Mouse (Mus musculus): ENCODE measurements at regions not wholly inside any gene's neighbourhood (a gene's known extent, or its start where the extent isn't known, plus 50 kb on each side); places are given as distances from the start of the nearest gene placed in this dataset.

DNA sequence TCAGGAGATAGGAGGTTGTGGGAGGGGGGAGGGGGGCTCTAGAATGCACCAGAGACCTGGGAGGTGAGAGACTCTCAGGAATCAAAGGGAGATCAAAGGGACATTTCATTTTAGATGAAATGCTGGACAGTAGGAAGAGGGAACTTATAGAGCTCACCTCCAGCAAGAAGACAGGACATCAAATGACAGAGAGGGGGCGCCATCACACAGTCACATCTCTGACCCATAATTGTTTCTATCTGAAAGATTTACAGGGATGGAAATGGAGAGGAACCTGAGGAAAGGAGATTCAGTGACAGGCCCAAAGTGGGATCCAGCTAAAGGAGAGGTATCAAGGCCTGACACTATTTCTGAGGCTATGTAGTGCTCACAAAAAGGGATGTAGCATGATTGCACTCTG is 270.5 kb upstream of the Sfrp2 start:
- no peak overlapping the region for H3K4me3 ChIP-seq
- no peaks in the 10 kb centered on the region for H3K79me2 ChIP-seq (ENCODE audit: control insufficient read depth, insufficient read depth)
- no peak overlapping the region for H3K4me2 ChIP-seq (ENCODE audit: low read depth)
- no peaks in the 10 kb centered on the region for H3K27me3 ChIP-seq (ENCODE audit: control insufficient read depth, insufficient read depth, insufficient read length)
- H3ac ChIP-seq (ENCODE audit: control insufficient read depth, insufficient read length), result no peak overlapping the region
- H3K36me3 ChIP-seq (ENCODE audit: control insufficient read depth, insufficient read depth), result no peaks in the 10 kb centered on the region
- TF ChIP-seq TCF12 (IDR thresholded peaks at IDR 0.05; ENCODE audit: insufficient read depth, poor library complexity, severe bottlenecking) (no peak), SRF (IDR thresholded peaks at IDR 0.05; ENCODE audit: control insufficient read depth, insufficient read length, low read depth) (no peak), E2F4 (IDR thresholded peaks at IDR 0.05; ENCODE audit: insufficient read depth) (no peak), POLR2A (IDR thresholded peaks at IDR 0.05; ENCODE audit: insufficient read length, low read depth) (no peak), REST (IDR thresholded peaks at IDR 0.05; ENCODE audit: insufficient read depth, insufficient read length) (no peak), CEBPB (IDR thresholded peaks at IDR 0.05; ENCODE audit: insufficient read depth, poor library complexity, severe bottlenecking) (no peak), MYOG (IDR thresholded peaks at IDR 0.05; ENCODE audit: control insufficient read depth in 1 of 3, insufficient read depth in 1 of 3, insufficient read length in 2 of 3, low read depth in 2 of 3) (no peak), USF1 (IDR thresholded peaks at IDR 0.05; ENCODE audit: low read depth) (no peak), TCF3 (IDR thresholded peaks at IDR 0.05; ENCODE audit: insufficient read length, low read depth) (no peak), POLR2AphosphoS2 (IDR thresholded peaks at IDR 0.05; ENCODE audit: insufficient read length, low read depth) (no peak), MAX (IDR thresholded peaks at IDR 0.05; ENCODE audit: low read depth) (no peak)

DNA sequence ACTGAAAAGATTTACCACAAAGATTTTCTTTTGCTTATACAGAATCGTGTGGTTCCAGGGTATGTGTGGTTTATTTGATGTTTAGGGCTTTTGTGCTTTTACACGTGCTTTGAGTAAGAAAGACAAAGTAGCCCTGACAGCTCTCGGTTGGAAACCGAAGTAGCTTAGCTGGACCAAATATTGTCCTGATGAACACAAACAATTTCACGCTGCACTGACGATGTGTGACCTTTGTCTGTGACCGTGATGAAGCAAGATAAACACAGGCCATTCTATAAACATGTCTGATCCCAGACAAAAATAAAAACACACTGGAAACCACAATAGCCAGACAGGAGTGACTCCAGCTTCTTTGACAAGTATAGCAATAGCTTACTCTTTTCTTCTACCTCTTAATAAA is 262.2 kb upstream of the Sfrp2 start:
- H3K27me3 ChIP-seq (ENCODE audit: control insufficient read depth, insufficient read depth, insufficient read length), result no peaks in the 10 kb centered on the region
- H3K36me3 ChIP-seq (ENCODE audit: control insufficient read depth, insufficient read depth), result no peaks in the 10 kb centered on the region
- H3K4me3 ChIP-seq, result no peak overlapping the region
- no peak overlapping the region for H3K4me2 ChIP-seq (ENCODE audit: low read depth)
- no peaks in the 10 kb centered on the region for H3K79me2 ChIP-seq (ENCODE audit: control insufficient read depth, insufficient read depth)
- no peak overlapping the region for H3ac ChIP-seq (ENCODE audit: control insufficient read depth, insufficient read length)
- TF ChIP-seq SRF (IDR thresholded peaks at IDR 0.05; ENCODE audit: control insufficient read depth, insufficient read length, low read depth), result no peak
- TF ChIP-seq TCF3 (IDR thresholded peaks at IDR 0.05; ENCODE audit: insufficient read length, low read depth), result no peak
- TF ChIP-seq USF1 (IDR thresholded peaks at IDR 0.05; ENCODE audit: low read depth), result no peak
- no peak for TF ChIP-seq CEBPB (IDR thresholded peaks at IDR 0.05; ENCODE audit: insufficient read depth, poor library complexity, severe bottlenecking)
- no peak for TF ChIP-seq MYOD1 (IDR thresholded peaks at IDR 0.05; ENCODE audit: control insufficient read depth in 1 of 3, insufficient read length in 2 of 3, low read depth in 2 of 3)
- TF ChIP-seq REST (IDR thresholded peaks at IDR 0.05; ENCODE audit: insufficient read depth, insufficient read length), result no peak
- no peak for TF ChIP-seq MYOG (IDR thresholded peaks at IDR 0.05; ENCODE audit: control insufficient read depth in 1 of 3, insufficient read depth in 1 of 3, insufficient read length in 2 of 3, low read depth in 2 of 3)
- TF ChIP-seq POLR2AphosphoS2 (IDR thresholded peaks at IDR 0.05; ENCODE audit: insufficient read length, low read depth), result no peak
- no peak for TF ChIP-seq TCF12 (IDR thresholded peaks at IDR 0.05; ENCODE audit: insufficient read depth, poor library complexity, severe bottlenecking)
- TF ChIP-seq E2F4 (IDR thresholded peaks at IDR 0.05; ENCODE audit: insufficient read depth), result no peak
- no peak for TF ChIP-seq POLR2A (IDR thresholded peaks at IDR 0.05; ENCODE audit: insufficient read length, low read depth)
- no peak for TF ChIP-seq MAX (IDR thresholded peaks at IDR 0.05; ENCODE audit: low read depth)

DNA sequence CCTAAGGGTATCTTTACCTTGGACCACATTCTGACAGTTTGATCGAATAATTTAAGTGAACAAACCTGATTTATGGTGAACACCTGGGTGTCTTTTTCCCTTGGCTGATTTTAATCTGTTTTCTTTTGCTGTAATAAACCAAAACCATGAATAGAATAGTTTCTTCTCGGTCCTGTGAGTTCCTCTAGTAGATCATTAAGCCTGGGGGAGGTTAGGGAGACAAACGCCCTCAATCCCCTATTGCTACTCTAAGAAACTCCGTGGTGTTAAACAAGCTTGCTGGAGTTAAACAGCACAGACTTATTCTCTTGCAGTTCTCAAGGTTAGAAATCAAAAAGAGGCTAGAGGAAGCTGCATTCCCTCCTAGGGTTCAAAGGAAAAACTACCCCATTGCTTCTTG is 249.5 kb upstream of the Sfrp2 start:
- Histone ChIP-seq H3K27me3 (ENCODE audit: control insufficient read depth, insufficient read depth, insufficient read length) (no peaks in the 10 kb centered on the region), H3ac (ENCODE audit: control insufficient read depth, insufficient read length) (no peak overlapping the region), H3K4me3 (no peak overlapping the region), H3K79me2 (ENCODE audit: control insufficient read depth, insufficient read depth) (no peaks in the 10 kb centered on the region), H3K4me2 (ENCODE audit: low read depth) (no peak overlapping the region), H3K36me3 (ENCODE audit: control insufficient read depth, insufficient read depth) (no peaks in the 10 kb centered on the region)
- no peak for TF ChIP-seq SRF (IDR thresholded peaks at IDR 0.05; ENCODE audit: control insufficient read depth, insufficient read length, low read depth)
- no peak for TF ChIP-seq USF1 (IDR thresholded peaks at IDR 0.05; ENCODE audit: low read depth)
- no peak for TF ChIP-seq TCF12 (IDR thresholded peaks at IDR 0.05; ENCODE audit: insufficient read depth, poor library complexity, severe bottlenecking)
- TF ChIP-seq REST (IDR thresholded peaks at IDR 0.05; ENCODE audit: insufficient read depth, insufficient read length), result no peak
- TF ChIP-seq E2F4 (IDR thresholded peaks at IDR 0.05; ENCODE audit: insufficient read depth), result no peak
- TF ChIP-seq CEBPB (IDR thresholded peaks at IDR 0.05; ENCODE audit: insufficient read depth, poor library complexity, severe bottlenecking), result no peak
- TF ChIP-seq MYOD1 (IDR thresholded peaks at IDR 0.05; ENCODE audit: control insufficient read depth in 1 of 3, insufficient read length in 2 of 3, low read depth in 2 of 3), result no peak
- no peak for TF ChIP-seq TCF3 (IDR thresholded peaks at IDR 0.05; ENCODE audit: insufficient read length, low read depth)
- TF ChIP-seq MYOG (IDR thresholded peaks at IDR 0.05; ENCODE audit: control insufficient read depth in 1 of 3, insufficient read depth in 1 of 3, insufficient read length in 2 of 3, low read depth in 2 of 3), result no peak
- no peak for TF ChIP-seq POLR2AphosphoS2 (IDR thresholded peaks at IDR 0.05; ENCODE audit: insufficient read length, low read depth)
- no peak for TF ChIP-seq POLR2A (IDR thresholded peaks at IDR 0.05; ENCODE audit: insufficient read length, low read depth)
- TF ChIP-seq MAX (IDR thresholded peaks at IDR 0.05; ENCODE audit: low read depth), result no peak

DNA sequence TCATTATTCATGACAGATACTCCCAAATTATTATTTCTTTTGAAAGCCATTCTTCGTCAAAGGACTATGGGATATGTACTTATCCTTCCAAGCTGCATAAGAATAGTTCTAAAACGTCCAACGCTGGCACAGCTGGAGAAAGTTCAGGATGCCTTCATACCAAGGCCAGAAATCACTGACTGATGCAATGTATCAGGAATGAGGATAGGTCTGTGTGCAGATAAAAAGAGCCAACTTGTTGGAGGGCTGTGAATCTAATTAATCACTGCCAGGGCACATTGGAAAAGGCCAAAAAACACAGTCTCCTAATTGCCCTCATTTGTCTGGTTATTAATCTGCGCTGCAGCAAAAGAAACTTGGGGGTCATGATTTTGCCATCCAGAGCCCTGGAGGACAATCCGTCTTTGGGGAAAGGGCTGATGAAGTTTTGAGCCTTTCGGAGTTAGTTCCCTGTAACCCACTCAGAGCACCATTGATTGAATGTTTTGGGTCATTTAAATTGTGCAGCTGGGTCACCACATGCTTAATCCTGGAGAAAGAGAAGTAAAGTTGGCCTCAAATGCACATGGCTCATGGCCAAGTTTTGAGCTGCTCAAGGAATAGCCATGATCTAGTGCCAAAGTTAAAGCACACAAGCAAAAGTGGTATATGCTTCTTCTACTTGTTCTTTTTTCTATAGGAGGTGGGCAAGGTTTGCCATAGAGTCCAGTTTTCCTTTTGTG is 248.0 kb upstream of the Sfrp2 start:
- TF ChIP-seq MYOD1 (IDR thresholded peaks at IDR 0.05; ENCODE audit: control insufficient read depth in 1 of 3, insufficient read length in 2 of 3, low read depth in 2 of 3), result no peak
- TF ChIP-seq TCF3 (IDR thresholded peaks at IDR 0.05; ENCODE audit: insufficient read length, low read depth), result no peak
- TF ChIP-seq POLR2AphosphoS2 (IDR thresholded peaks at IDR 0.05; ENCODE audit: insufficient read length, low read depth), result no peak
- TF ChIP-seq TCF12 (IDR thresholded peaks at IDR 0.05; ENCODE audit: insufficient read depth, poor library complexity, severe bottlenecking), result no peak
- TF ChIP-seq MYOG (IDR thresholded peaks at IDR 0.05; ENCODE audit: control insufficient read depth in 1 of 3, insufficient read depth in 1 of 3, insufficient read length in 2 of 3, low read depth in 2 of 3), result no peak
- TF ChIP-seq REST (IDR thresholded peaks at IDR 0.05; ENCODE audit: insufficient read depth, insufficient read length), result no peak
- no peak for TF ChIP-seq SRF (IDR thresholded peaks at IDR 0.05; ENCODE audit: control insufficient read depth, insufficient read length, low read depth)
- TF ChIP-seq POLR2A (IDR thresholded peaks at IDR 0.05; ENCODE audit: insufficient read length, low read depth), result no peak
- no peak for TF ChIP-seq USF1 (IDR thresholded peaks at IDR 0.05; ENCODE audit: low read depth)
- TF ChIP-seq CEBPB (IDR thresholded peaks at IDR 0.05; ENCODE audit: insufficient read depth, poor library complexity, severe bottlenecking), result no peak
- no peak for TF ChIP-seq MAX (IDR thresholded peaks at IDR 0.05; ENCODE audit: low read depth)
- TF ChIP-seq E2F4 (IDR thresholded peaks at IDR 0.05; ENCODE audit: insufficient read depth), result no peak
- H3K27me3 ChIP-seq (ENCODE audit: control insufficient read depth, insufficient read depth, insufficient read length), result no peaks in the 10 kb centered on the region
- H3K4me2 ChIP-seq (ENCODE audit: low read depth), result no peak overlapping the region

More for the DNA sequence above, 248.0 kb upstream of the Sfrp2 start:
- H3ac ChIP-seq (ENCODE audit: control insufficient read depth, insufficient read length), result no peak overlapping the region
- H3K4me3 ChIP-seq, result no peak overlapping the region
- no peaks in the 10 kb centered on the region for H3K36me3 ChIP-seq (ENCODE audit: control insufficient read depth, insufficient read depth)
- H3K79me2 ChIP-seq (ENCODE audit: control insufficient read depth, insufficient read depth), result no peaks in the 10 kb centered on the region

Data from myocyte (in vitro differentiated cells).